Mouse (Mus musculus) layer of hippocampus, postnatal 10 days (tissue): Measurements from ENCODE around the gene Kctd17. TPM values are rescaled to one million over a fixed set of nuclear protein-coding genes. Genes with fewer than 3 reads are reported as not detected.

ENCODE experiments used
- DNase-seq, 2 experiments: peaks; one replicate each; pipeline ENCODE4 v3.0.0; 2021; ENCODE audit warnings: low spot score in 2 of 2
- total RNA-seq, 2 experiments: library from RNA; stranded (reverse); gene quantifications; 2 replicates each; pipeline ENCODE4 v1.2.3; 2021

Kctd17 gene
- total RNA-seq, 2 experiments from 2014 or later = 208 to 216 TPM

- no peak for DNase-seq
Observed at GRCm38 (mm10) chr15:78447121-78447520, 18.8 kb downstream of the Kctd17 start.

GRCm38 (mm10) chr15:78447746-78448535, 19.6 kb downstream of the Kctd17 start:
- DNase-seq = peak; percentile 98 to 99

DNA sequence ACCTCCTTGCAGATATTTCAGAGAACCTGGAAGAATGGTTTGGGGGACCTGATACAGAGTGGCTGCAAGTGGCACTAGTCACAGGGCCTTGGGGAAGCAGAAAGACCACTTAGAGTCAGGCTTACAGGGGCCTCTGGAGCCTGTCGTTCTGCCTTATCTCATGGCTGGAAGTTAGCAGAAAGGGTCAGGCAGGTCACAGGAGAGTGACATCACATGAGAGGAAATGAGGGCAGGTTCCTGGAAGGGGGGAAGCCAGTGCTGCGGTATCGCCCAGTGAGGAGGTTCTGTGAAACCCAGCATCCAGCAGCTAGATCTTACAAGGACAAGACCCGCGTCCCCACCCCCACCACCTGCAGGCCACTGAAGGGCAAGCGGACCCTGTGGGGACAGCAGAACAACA, 20.8 kb downstream of the Kctd17 start:
- DNase-seq = no peak

- DNase-seq = no peak
Observed at GRCm38 (mm10) chr15:78449694-78450418, 21.5 kb downstream of the Kctd17 start.

DNA sequence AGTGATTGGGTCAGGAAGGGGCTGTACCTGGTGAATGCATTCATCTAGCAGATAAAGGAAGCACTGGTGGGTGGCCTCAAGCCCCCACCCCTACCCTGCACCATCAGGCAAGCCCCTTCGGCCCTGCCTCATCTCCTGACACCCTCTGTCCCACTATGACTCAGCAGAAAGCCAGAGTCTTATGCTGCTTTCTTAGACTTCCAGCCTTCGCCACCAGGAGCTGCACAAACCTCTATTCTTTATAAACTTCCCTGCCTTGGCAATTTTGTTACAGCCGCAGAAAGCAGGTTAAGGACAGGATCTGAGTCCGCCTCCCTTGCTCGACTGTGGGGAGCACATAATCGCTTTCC, 22.0 kb downstream of the Kctd17 start:
- DNase-seq = no peak

DNA sequence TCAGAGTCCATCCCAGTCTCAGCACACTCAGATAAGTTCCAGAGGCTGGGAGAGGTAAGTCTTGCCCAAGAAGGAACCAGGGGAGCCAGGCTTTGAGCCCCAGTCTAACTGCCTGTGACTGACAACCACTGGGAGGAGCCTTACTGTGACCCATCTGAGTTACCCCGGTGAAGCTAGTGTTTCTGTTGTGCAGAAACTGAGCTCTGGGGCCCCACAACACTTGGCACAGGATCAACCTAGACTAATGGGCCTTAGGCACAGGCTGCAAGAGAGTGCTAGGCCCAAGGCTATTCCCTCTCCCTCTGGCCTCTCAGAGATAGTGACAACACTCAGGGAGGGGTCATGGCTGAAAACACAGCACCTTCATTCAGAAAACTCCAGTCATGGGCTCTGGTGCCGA, 22.8 kb downstream of the Kctd17 start:
- no peak for DNase-seq

GRCm38 (mm10) chr15:78452929-78453328, 24.6 kb downstream of the Kctd17 start:
- no peak for DNase-seq

- DNase-seq = no peak
Observed at GRCm38 (mm10) chr15:78455168-78455567, 26.8 kb downstream of the Kctd17 start.

GRCm38 (mm10) chr15:78456051-78456450, 27.7 kb downstream of the Kctd17 start:
- DNase-seq = no peak

- no peak for DNase-seq
Observed at GRCm38 (mm10) chr15:78457193-78457592, 28.8 kb downstream of the Kctd17 start.

- DNase-seq = no peak
Observed at GRCm38 (mm10) chr15:78462981-78463380, 34.6 kb downstream of the Kctd17 start.

GRCm38 (mm10) chr15:78466809-78467208, 38.4 kb downstream of the Kctd17 start:
- no peak for DNase-seq

- DNase-seq = no peak
Observed at GRCm38 (mm10) chr15:78467570-78467969, 39.2 kb downstream of the Kctd17 start.

- DNase-seq = no peak
Observed at GRCm38 (mm10) chr15:78468379-78468937, 40.1 kb downstream of the Kctd17 start, which contains the start of gene Tmprss6. Gene Tmprss6, minus strand, starts transcription at chr15:78468634.

DNA sequence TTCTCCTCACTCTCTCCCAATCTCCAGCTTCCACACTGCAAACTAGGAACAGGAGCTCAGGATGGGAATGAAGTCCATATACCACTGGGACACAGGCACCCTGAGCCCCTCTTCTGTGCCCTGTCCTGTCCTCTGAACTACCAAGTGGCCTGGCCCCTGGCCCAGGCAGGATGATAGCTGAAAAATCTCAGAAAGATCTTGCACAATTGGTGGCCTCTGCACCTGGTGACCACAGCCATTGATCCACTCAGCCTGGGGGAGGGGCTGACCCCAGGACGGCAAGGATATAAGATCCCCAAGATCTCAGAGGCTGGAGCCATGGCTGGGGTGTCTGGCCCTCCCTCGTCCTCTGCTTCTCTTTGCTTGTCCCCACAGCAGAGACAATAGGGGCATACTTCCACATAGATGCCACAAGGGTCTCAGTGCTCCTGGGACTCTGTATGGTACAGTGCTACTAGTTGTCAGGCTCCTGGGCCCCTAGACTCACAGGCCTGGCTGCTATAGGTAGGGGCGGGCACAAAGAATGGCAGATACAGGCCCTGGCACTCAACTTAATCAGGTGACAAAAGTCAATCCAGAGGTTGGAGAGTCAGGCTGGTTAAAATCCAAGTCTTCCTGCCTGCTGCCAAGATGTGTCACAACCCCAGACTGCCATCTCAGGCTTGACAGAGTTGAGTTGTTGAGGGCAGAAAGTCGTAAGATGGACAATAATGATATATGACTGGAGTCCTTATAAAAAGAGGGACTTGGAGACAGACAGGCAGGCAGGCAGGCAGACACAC, 42.3 kb downstream of the Kctd17 start:
- DNase-seq = no peak

- DNase-seq = no peak
Observed at GRCm38 (mm10) chr15:78471902-78472301, 43.5 kb downstream of the Kctd17 start.

GRCm38 (mm10) chr15:78473442-78473841, 45.1 kb downstream of the Kctd17 start:
- no peak for DNase-seq

DNA sequence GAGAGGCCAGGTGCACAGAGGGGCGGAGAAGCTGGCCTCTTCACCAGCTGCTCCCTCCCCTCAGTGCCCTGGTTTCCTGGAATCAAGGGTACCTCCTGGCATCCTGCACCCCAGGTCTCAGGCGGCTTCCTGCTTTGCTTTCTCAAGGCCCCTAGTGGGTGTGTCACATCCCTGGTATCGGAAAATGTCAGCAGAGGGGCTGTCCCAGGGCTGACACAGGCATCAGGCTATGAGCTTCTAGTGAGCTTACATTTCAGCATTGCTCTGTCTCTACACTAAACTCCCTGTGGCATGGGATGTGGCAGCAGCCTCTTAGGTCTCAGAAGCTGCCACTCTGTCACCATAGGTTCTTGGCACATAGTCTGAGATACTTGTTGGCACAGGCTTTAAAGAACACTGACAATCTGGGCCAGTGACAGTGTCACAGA, 47.3 kb downstream of the Kctd17 start:
- DNase-seq = no peak

GRCm38 (mm10) chr15:78476878-78477277, 48.5 kb downstream of the Kctd17 start:
- no peak for DNase-seq

DNA sequence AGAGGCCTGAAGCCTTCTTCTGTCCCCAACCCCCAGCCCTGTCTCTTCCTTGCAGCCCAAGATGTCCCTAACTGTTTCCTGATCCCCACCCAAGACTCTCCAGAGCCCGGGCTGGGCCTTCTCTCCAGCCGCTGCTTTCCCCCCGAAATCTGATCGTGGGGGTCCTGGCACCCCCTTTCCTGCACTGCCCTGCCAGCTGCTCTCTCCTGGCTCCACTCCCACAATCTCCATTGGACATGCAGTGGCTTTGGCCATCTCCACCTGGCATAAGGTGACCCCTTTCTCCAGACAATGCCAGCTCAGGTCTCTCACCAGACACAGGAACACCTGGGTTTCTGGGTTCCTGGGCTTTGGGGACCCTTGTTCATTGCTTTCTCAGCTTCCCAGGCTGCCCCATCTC, 49.7 kb downstream of the Kctd17 start:
- no peak for DNase-seq

GRCm38 (mm10) chr15:78479470-78479869, 51.1 kb downstream of the Kctd17 start:
- no peak for DNase-seq
